Mouse (Mus musculus) lung, postnatal 0 days (tissue): ENCODE measurements around the gene Atxn7l1.

Source experiments
- CTCF ChIP-seq: IDR thresholded peaks from 2 replicates; pipeline ENCODE4 v1.5.1; 2016; ENCODE audit warnings: antibody characterized with exemption, mild to moderate bottlenecking
- EP300 ChIP-seq: IDR thresholded peaks from 2 replicates; pipeline ENCODE4 v1.6.1; 2016; ENCODE audit warnings: antibody characterized with exemption, mild to moderate bottlenecking, control low read depth

- TF ChIP-seq CTCF (no peak), EP300 (no peak)
Observed at GRCm38 (mm10) chr12:33190133-33190532, 42.6 kb downstream of the Atxn7l1 start.
